Mouse (Mus musculus): ENCODE data around the gene Tns3. TPM values are rescaled to one million over a fixed set of nuclear protein-coding genes. Genes with fewer than 3 reads are reported as not detected.
A peak's percentile ranks its signal among the peaks of the same experiment; 100 is the strongest.

Tns3 gene
- polyA plus RNA-seq, 1 experiment from 2014 or later, result 26.0 TPM

DNA sequence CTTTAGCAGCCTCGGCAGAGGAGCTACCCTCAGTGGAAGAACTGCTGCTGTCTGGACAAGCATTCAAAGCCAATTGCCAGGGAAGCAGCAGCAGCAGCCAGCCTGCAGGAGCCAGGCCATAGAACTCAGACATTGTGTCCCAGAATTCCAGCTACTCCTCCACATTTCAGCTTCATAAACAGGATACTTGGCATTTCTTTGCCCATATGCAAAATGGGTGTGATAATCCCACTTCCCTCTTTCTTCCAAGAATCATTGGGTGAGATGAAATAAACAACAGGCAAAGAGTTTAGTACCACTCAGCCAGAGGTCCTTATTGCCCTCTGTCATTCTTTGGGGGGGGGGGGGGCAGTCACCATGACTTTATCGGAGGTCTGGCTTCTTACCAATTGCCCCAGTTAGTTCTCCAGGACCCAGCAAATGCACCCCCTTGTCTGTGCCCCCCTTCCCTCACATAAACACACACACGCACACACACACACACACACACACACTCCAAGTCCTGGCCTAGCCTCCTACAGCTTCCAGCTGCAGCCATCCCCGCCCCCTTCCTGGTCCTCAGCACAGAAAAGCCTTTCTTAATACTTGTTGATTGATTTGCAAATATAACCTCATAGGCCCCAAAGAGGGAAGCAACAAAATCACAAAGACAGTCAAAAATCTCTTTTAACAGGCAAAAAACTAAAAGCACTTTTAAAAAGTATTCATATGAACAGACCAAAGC, 1.5 kb downstream of the Tns3 start:
- Histone ChIP-seq H3K9me3 (ENCODE audit: control insufficient read depth, low read length) (no peaks in the 10 kb centered on the region), H3K27ac (replicated peaks; ENCODE audit: low read depth, low read length) (no peak overlapping the region), H3K9ac (ENCODE audit: low read length) (no peak overlapping the region; the same call in 1 of the 2 replicates), H3K4me3 (ENCODE audit: low read depth, low read length) (peak overlapping the region; percentile 60), H3K4me1 (ENCODE audit: control insufficient read depth, insufficient read depth, low read length) (peaks cover 41% of the 10 kb centered on the region), H3K36me3 (ENCODE audit: control insufficient read depth, insufficient read depth, low read length) (no peaks in the 10 kb centered on the region), H3K27me3 (ENCODE audit: control insufficient read depth, insufficient read depth, low read length) (no peaks in the 10 kb centered on the region), H3K4me2 (ENCODE audit: low read depth, severe bottlenecking) (peak overlapping the region; percentile 78)
- ATAC-seq (ENCODE audit: insufficient number of reproducible peaks, low FRiP score, low TSS enrichment, low read depth), result 0 out of 2 replicates have a peak, but pooled peaks have one; percentile 28
- WGBS, result 19% methylated on average over 4 of the region's 4 CpGs
- DNase-seq (ENCODE audit: low spot score), result peak; percentile 53

DNA sequence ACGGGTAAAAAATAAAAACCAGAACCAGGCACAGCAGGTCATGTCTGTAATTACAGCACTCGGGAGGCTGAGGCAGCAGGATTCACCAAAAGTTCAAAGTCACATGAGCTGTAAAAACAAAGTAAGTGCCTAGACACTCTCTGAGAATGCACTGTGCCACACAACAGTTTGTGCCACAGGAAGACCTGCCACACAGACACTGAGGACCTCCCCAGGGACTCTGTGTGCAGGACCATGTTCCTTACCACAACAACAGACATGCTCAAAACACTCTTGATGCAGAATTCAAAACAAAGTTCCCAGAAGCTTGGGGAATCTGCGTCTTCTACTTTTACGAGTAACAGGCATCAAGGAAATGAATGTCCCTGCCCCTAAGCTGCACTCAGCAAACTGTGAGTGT, 3.4 kb downstream of the Tns3 start:
- Histone ChIP-seq H3K9ac (ENCODE audit: low read length) (no peak overlapping the region), H3K27ac (replicated peaks; ENCODE audit: low read depth, low read length) (no peak overlapping the region; the same call in 1 of the 2 replicates), H3K27me3 (ENCODE audit: control insufficient read depth, insufficient read depth, low read length) (no peaks in the 10 kb centered on the region), H3K4me2 (ENCODE audit: low read depth, severe bottlenecking) (no peak overlapping the region), H3K36me3 (ENCODE audit: control insufficient read depth, insufficient read depth, low read length) (no peaks in the 10 kb centered on the region), H3K4me1 (ENCODE audit: control insufficient read depth, insufficient read depth, low read length) (peaks cover 58% of the 10 kb centered on the region), H3K9me3 (ENCODE audit: control insufficient read depth, low read length) (no peaks in the 10 kb centered on the region), H3K4me3 (ENCODE audit: low read depth, low read length) (no peak overlapping the region)
- ATAC-seq (ENCODE audit: insufficient number of reproducible peaks, low FRiP score, low TSS enrichment, low read depth), result no peak
- 42% methylated on average over 4 of the region's 4 CpGs for WGBS
- no peak for DNase-seq (ENCODE audit: low spot score)

- no peaks in the 10 kb centered on the region for H3K27me3 ChIP-seq (ENCODE audit: control insufficient read depth, insufficient read depth, low read length)
- peaks cover 65% of the 10 kb centered on the region for H3K4me1 ChIP-seq (ENCODE audit: control insufficient read depth, insufficient read depth, low read length)
- ATAC-seq (ENCODE audit: insufficient number of reproducible peaks, low FRiP score, low TSS enrichment, low read depth) (no peak), DNase-seq (ENCODE audit: low spot score) (no peak)
- no peak overlapping the region for H3K9ac ChIP-seq (ENCODE audit: low read length)
- H3K4me3 ChIP-seq (ENCODE audit: low read depth, low read length), result no peak overlapping the region
- no peaks in the 10 kb centered on the region for H3K36me3 ChIP-seq (ENCODE audit: control insufficient read depth, insufficient read depth, low read length)
- H3K9me3 ChIP-seq (ENCODE audit: control insufficient read depth, low read length), result no peaks in the 10 kb centered on the region
- peak overlapping the region; percentile 23; the same call in 1 of the 2 replicates for H3K27ac ChIP-seq (replicated peaks; ENCODE audit: low read depth, low read length)
- H3K4me2 ChIP-seq (ENCODE audit: low read depth, severe bottlenecking), result peak overlapping the region; percentile 23; the same call in 1 of the 2 replicates
- 56% methylated on average over 9 of the region's 9 CpGs for whole genome bisulfite sequencing
Observed at GRCm38 (mm10) chr11:8659851-8660250, 4.5 kb downstream of the Tns3 start.

- 2% methylated on average over 6 of the region's 6 CpGs for WGBS
- H3K27ac ChIP-seq (replicated peaks; ENCODE audit: low read depth, low read length), result peak overlapping the region; percentile 98
- H3K4me2 ChIP-seq (ENCODE audit: low read depth, severe bottlenecking), result peak overlapping the region; percentile 10; the same call in 1 of the 2 replicates
- peak; percentile 79 for ATAC-seq (ENCODE audit: insufficient number of reproducible peaks, low FRiP score, low TSS enrichment, low read depth)
- H3K9me3 ChIP-seq (ENCODE audit: control insufficient read depth, low read length), result no peaks in the 10 kb centered on the region
- peak; percentile 89 for DNase-seq (ENCODE audit: low spot score)
- 0 out of 2 replicates have a peak overlapping the region, but pooled peaks have one; percentile 17 for H3K9ac ChIP-seq (ENCODE audit: low read length)
- no peaks in the 10 kb centered on the region for H3K27me3 ChIP-seq (ENCODE audit: control insufficient read depth, insufficient read depth, low read length)
- peaks cover 66% of the 10 kb centered on the region for H3K4me1 ChIP-seq (ENCODE audit: control insufficient read depth, insufficient read depth, low read length)
- H3K36me3 ChIP-seq (ENCODE audit: control insufficient read depth, insufficient read depth, low read length), result no peaks in the 10 kb centered on the region
- H3K4me3 ChIP-seq (ENCODE audit: low read depth, low read length), result no peak overlapping the region
Observed at GRCm38 (mm10) chr11:8659061-8659460, 5.3 kb downstream of the Tns3 start.

GRCm38 (mm10) chr11:8657493-8657892, 6.8 kb downstream of the Tns3 start:
- WGBS, result 80% methylated on average over 8 of the region's 8 CpGs
- Histone ChIP-seq H3K27me3 (ENCODE audit: control insufficient read depth, insufficient read depth, low read length) (no peaks in the 10 kb centered on the region), H3K4me2 (ENCODE audit: low read depth, severe bottlenecking) (no peak overlapping the region), H3K4me3 (ENCODE audit: low read depth, low read length) (no peak overlapping the region), H3K27ac (replicated peaks; ENCODE audit: low read depth, low read length) (peak overlapping the region; percentile 98), H3K9ac (ENCODE audit: low read length) (no peak overlapping the region), H3K9me3 (ENCODE audit: control insufficient read depth, low read length) (no peaks in the 10 kb centered on the region), H3K4me1 (ENCODE audit: control insufficient read depth, insufficient read depth, low read length) (peaks cover 80% of the 10 kb centered on the region), H3K36me3 (ENCODE audit: control insufficient read depth, insufficient read depth, low read length) (no peaks in the 10 kb centered on the region)
- ATAC-seq (ENCODE audit: insufficient number of reproducible peaks, low FRiP score, low TSS enrichment, low read depth) (no peak), DNase-seq (ENCODE audit: low spot score) (no peak)

DNA sequence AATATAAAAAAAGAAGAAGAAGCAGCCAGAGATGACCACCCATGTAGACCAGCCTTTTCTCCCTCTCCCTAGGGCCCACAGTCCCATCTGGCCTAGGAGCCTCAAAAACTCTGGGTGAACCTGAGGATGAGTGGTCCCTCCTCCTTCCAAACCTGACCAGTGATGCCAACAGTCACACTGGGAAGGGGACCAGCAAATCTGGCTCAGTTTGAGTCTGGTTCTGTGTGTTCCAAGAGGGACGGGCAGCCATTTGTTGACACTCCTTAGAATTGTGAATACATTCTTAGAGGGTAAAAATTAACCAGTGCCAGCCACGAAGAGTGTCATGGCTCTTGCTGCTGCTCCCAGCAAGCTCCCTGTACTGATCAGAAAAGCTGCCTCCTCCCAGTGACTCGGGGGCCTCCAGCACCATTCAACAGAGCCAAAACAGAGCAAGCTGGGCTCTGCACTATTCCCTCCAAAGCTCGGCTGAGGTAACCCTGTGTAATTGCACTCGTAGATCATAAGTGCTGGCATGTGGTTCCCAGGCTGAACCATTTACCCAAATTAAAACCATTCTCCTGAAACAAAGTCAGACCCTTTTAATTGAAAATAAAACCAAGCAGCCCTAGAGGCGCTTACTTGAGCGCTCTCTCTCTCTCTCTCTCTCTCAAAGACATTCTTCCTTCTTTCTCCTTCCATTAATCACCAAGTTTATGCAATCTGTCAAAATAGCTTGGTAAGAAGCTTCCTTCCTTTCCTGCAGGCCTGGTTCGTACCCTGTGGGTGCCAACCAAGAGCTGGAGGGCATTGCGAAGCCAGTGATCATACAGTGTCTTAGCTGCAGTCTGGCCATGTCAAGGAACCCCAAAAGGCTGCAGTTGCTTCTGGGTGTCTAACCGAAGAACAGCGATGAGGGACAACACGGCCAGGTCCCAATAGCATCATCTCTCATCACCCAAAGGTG, 7.6 kb downstream of the Tns3 start:
- WGBS, result 29% methylated on average over 12 of the region's 12 CpGs
- no peaks in the 10 kb centered on the region for H3K27me3 ChIP-seq (ENCODE audit: control insufficient read depth, insufficient read depth, low read length)
- no peak overlapping the region for H3K4me2 ChIP-seq (ENCODE audit: low read depth, severe bottlenecking)

DNA sequence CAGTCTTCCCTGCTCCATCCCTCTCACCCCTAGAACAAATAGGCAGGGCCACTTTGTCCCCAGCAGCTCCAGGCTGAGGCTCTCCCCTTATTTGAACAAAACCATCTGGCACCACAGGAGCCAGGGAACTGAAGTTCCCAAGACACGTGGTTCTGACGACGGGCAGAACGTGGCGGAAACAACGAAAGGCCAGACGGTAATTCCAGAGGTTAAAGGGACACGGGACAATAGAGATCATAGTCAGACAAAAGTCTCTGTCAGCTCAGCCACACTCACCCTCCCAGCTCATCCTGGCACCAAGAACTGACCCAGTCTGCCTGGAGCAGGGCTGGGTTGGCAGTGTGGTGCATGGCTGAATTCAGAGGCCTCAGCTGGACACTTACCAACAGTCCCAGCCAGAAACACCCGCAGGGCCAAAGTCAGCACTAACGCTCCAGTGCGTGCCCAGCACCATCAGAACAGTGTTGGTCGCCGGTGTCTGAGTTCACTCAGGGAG, 10.5 kb downstream of the Tns3 start:
- Histone ChIP-seq H3K4me3 (ENCODE audit: low read depth, low read length) (no peak overlapping the region), H3K27ac (replicated peaks; ENCODE audit: low read depth, low read length) (peak overlapping the region; percentile 66; the same call in 1 of the 2 replicates), H3K27me3 (ENCODE audit: control insufficient read depth, insufficient read depth, low read length) (no peaks in the 10 kb centered on the region), H3K4me1 (ENCODE audit: control insufficient read depth, insufficient read depth, low read length) (peaks cover 70% of the 10 kb centered on the region), H3K9me3 (ENCODE audit: control insufficient read depth, low read length) (no peaks in the 10 kb centered on the region), H3K9ac (ENCODE audit: low read length) (no peak overlapping the region), H3K36me3 (ENCODE audit: control insufficient read depth, insufficient read depth, low read length) (no peaks in the 10 kb centered on the region), H3K4me2 (ENCODE audit: low read depth, severe bottlenecking) (no peak overlapping the region)
- 38% methylated on average over 13 of the region's 13 CpGs for WGBS
- ATAC-seq (ENCODE audit: insufficient number of reproducible peaks, low FRiP score, low TSS enrichment, low read depth), result no peak
- DNase-seq (ENCODE audit: low spot score), result no peak

More for the DNA sequence above, 7.6 kb downstream of the Tns3 start:
- peak overlapping the region; percentile 98 for H3K27ac ChIP-seq (replicated peaks; ENCODE audit: low read depth, low read length)
- no peaks in the 10 kb centered on the region for H3K36me3 ChIP-seq (ENCODE audit: control insufficient read depth, insufficient read depth, low read length)
- H3K9me3 ChIP-seq (ENCODE audit: control insufficient read depth, low read length), result no peaks in the 10 kb centered on the region
- H3K9ac ChIP-seq (ENCODE audit: low read length), result no peak overlapping the region
- ATAC-seq (ENCODE audit: insufficient number of reproducible peaks, low FRiP score, low TSS enrichment, low read depth) (peak; percentile 75), DNase-seq (ENCODE audit: low spot score) (peak; percentile 82)
- H3K4me3 ChIP-seq (ENCODE audit: low read depth, low read length), result no peak overlapping the region
- H3K4me1 ChIP-seq (ENCODE audit: control insufficient read depth, insufficient read depth, low read length), result peaks cover 78% of the 10 kb centered on the region
